Mouse (Mus musculus): ENCODE data around the gene Cdk2ap1. TPM values are rescaled to one million over a fixed set of nuclear protein-coding genes. Genes with fewer than 3 reads are reported as not detected.
"Not testable (repeated sequence)": the region's sequence is repeated elsewhere in the genome, so short reads cannot be mapped to it uniquely, and the experiment has no call there.

Cdk2ap1 gene
- polyA plus RNA-seq, 1 experiment, result 125 TPM

GRCm38 (mm10) chr5:124350350-124350749, 12.5 kb downstream of the Cdk2ap1 start:
- no peak overlapping the region for H3K4me3 ChIP-seq (ENCODE audit: low read depth, low read length)
- no peak overlapping the region for H3K9ac ChIP-seq (ENCODE audit: low read depth, poor library complexity, severe bottlenecking)
- TF ChIP-seq CTCF (IDR thresholded peaks at IDR 0.05; ENCODE audit: low read depth, low read length) (no peak), EP300 (IDR thresholded peaks at IDR 0.05; ENCODE audit: insufficient read depth, low read depth, low read length) (no peak), POLR2A (IDR thresholded peaks at IDR 0.05; ENCODE audit: insufficient read depth, low read length) (no peak)
- no peaks in the 10 kb centered on the region for H3K9me3 ChIP-seq (replicated peaks; ENCODE audit: control insufficient read depth, insufficient read depth, low read length, poor library complexity, severe bottlenecking)
- H3K36me3 ChIP-seq (ENCODE audit: control insufficient read depth, insufficient read depth, low read length, poor library complexity, severe bottlenecking), result peaks cover 23% of the 10 kb centered on the region
- no peaks in the 10 kb centered on the region for H3K27me3 ChIP-seq (ENCODE audit: control insufficient read depth, insufficient read depth, low read length, poor library complexity, severe bottlenecking)
- no peaks in the 10 kb centered on the region for H3K4me1 ChIP-seq (ENCODE audit: control insufficient read depth, insufficient read depth, low read length)
- H3K27ac ChIP-seq (ENCODE audit: insufficient read depth, low read length), result no peak overlapping the region

GRCm38 (mm10) chr5:124349196-124349595, 13.7 kb downstream of the Cdk2ap1 start:
- TF ChIP-seq POLR2A (IDR thresholded peaks at IDR 0.05; ENCODE audit: insufficient read depth, low read length), result no peak
- TF ChIP-seq EP300 (IDR thresholded peaks at IDR 0.05; ENCODE audit: insufficient read depth, low read depth, low read length), result no peak
- no peak for TF ChIP-seq CTCF (IDR thresholded peaks at IDR 0.05; ENCODE audit: low read depth, low read length)
- no peak overlapping the region for H3K27ac ChIP-seq (ENCODE audit: insufficient read depth, low read length)
- no peaks in the 10 kb centered on the region for H3K4me1 ChIP-seq (ENCODE audit: control insufficient read depth, insufficient read depth, low read length)
- H3K36me3 ChIP-seq (ENCODE audit: control insufficient read depth, insufficient read depth, low read length, poor library complexity, severe bottlenecking), result peaks cover 26% of the 10 kb centered on the region
- H3K4me3 ChIP-seq (ENCODE audit: low read depth, low read length), result no peak overlapping the region
- H3K27me3 ChIP-seq (ENCODE audit: control insufficient read depth, insufficient read depth, low read length, poor library complexity, severe bottlenecking), result no peaks in the 10 kb centered on the region
- H3K9ac ChIP-seq (ENCODE audit: low read depth, poor library complexity, severe bottlenecking), result no peak overlapping the region
- H3K9me3 ChIP-seq (replicated peaks; ENCODE audit: control insufficient read depth, insufficient read depth, low read length, poor library complexity, severe bottlenecking), result no peaks in the 10 kb centered on the region

- H3K9ac ChIP-seq (ENCODE audit: low read depth, poor library complexity, severe bottlenecking), result no peak overlapping the region
- H3K9me3 ChIP-seq (replicated peaks; ENCODE audit: control insufficient read depth, insufficient read depth, low read length, poor library complexity, severe bottlenecking), result no peaks in the 10 kb centered on the region
- TF ChIP-seq EP300 (IDR thresholded peaks at IDR 0.05; ENCODE audit: insufficient read depth, low read depth, low read length), result no peak
- no peak for TF ChIP-seq POLR2A (IDR thresholded peaks at IDR 0.05; ENCODE audit: insufficient read depth, low read length)
- TF ChIP-seq CTCF (IDR thresholded peaks at IDR 0.05; ENCODE audit: low read depth, low read length), result no peak
- no peaks in the 10 kb centered on the region for H3K27me3 ChIP-seq (ENCODE audit: control insufficient read depth, insufficient read depth, low read length, poor library complexity, severe bottlenecking)
- no peak overlapping the region for H3K27ac ChIP-seq (ENCODE audit: insufficient read depth, low read length)
- no peak overlapping the region for H3K4me3 ChIP-seq (ENCODE audit: low read depth, low read length)
- H3K36me3 ChIP-seq (ENCODE audit: control insufficient read depth, insufficient read depth, low read length, poor library complexity, severe bottlenecking), result peaks cover 15% of the 10 kb centered on the region
- H3K4me1 ChIP-seq (ENCODE audit: control insufficient read depth, insufficient read depth, low read length), result no peaks in the 10 kb centered on the region
These were observed 20.0 kb downstream of the Cdk2ap1 start for GRCm38 (mm10) chr5:124342897-124343296.

- not testable (repeated sequence) for H3K4me1 ChIP-seq (ENCODE audit: control insufficient read depth, insufficient read depth, low read length); H3K27me3 ChIP-seq (ENCODE audit: control insufficient read depth, insufficient read depth, low read length, poor library complexity, severe bottlenecking); H3K9ac ChIP-seq (ENCODE audit: low read depth, poor library complexity, severe bottlenecking); H3K27ac ChIP-seq (ENCODE audit: insufficient read depth, low read length); H3K4me3 ChIP-seq (ENCODE audit: low read depth, low read length); H3K9me3 ChIP-seq (replicated peaks; ENCODE audit: control insufficient read depth, insufficient read depth, low read length, poor library complexity, severe bottlenecking)
- H3K36me3 ChIP-seq (ENCODE audit: control insufficient read depth, insufficient read depth, low read length, poor library complexity, severe bottlenecking), result peaks cover 13% of the 10 kb centered on the region
These were observed 21.0 kb downstream of the Cdk2ap1 start for GRCm38 (mm10) chr5:124341753-124342339.

- Histone ChIP-seq H3K9ac (ENCODE audit: low read depth, poor library complexity, severe bottlenecking) (no peak overlapping the region), H3K4me1 (ENCODE audit: control insufficient read depth, insufficient read depth, low read length) (no peaks in the 10 kb centered on the region), H3K36me3 (ENCODE audit: control insufficient read depth, insufficient read depth, low read length, poor library complexity, severe bottlenecking) (no peaks in the 10 kb centered on the region), H3K27me3 (ENCODE audit: control insufficient read depth, insufficient read depth, low read length, poor library complexity, severe bottlenecking) (no peaks in the 10 kb centered on the region), H3K9me3 (replicated peaks; ENCODE audit: control insufficient read depth, insufficient read depth, low read length, poor library complexity, severe bottlenecking) (no peaks in the 10 kb centered on the region), H3K4me3 (ENCODE audit: low read depth, low read length) (no peak overlapping the region), H3K27ac (ENCODE audit: insufficient read depth, low read length) (0 out of 2 replicates have a peak overlapping the region, but pooled peaks have one; percentile 16)
- TF ChIP-seq CTCF (IDR thresholded peaks at IDR 0.05; ENCODE audit: low read depth, low read length), result no peak
- no peak for TF ChIP-seq POLR2A (IDR thresholded peaks at IDR 0.05; ENCODE audit: insufficient read depth, low read length)
- no peak for TF ChIP-seq EP300 (IDR thresholded peaks at IDR 0.05; ENCODE audit: insufficient read depth, low read depth, low read length)
These were observed 24.1 kb downstream of the Cdk2ap1 start for GRCm38 (mm10) chr5:124338791-124339190.

GRCm38 (mm10) chr5:124337909-124338308, 25.0 kb downstream of the Cdk2ap1 start:
- no peaks in the 10 kb centered on the region for H3K36me3 ChIP-seq (ENCODE audit: control insufficient read depth, insufficient read depth, low read length, poor library complexity, severe bottlenecking)
- no peaks in the 10 kb centered on the region for H3K9me3 ChIP-seq (replicated peaks; ENCODE audit: control insufficient read depth, insufficient read depth, low read length, poor library complexity, severe bottlenecking)
- H3K4me1 ChIP-seq (ENCODE audit: control insufficient read depth, insufficient read depth, low read length), result no peaks in the 10 kb centered on the region
- no peak overlapping the region for H3K27ac ChIP-seq (ENCODE audit: insufficient read depth, low read length)
- no peak overlapping the region for H3K4me3 ChIP-seq (ENCODE audit: low read depth, low read length)
- TF ChIP-seq POLR2A (IDR thresholded peaks at IDR 0.05; ENCODE audit: insufficient read depth, low read length) (no peak), EP300 (IDR thresholded peaks at IDR 0.05; ENCODE audit: insufficient read depth, low read depth, low read length) (no peak), CTCF (IDR thresholded peaks at IDR 0.05; ENCODE audit: low read depth, low read length) (no peak)
- no peaks in the 10 kb centered on the region for H3K27me3 ChIP-seq (ENCODE audit: control insufficient read depth, insufficient read depth, low read length, poor library complexity, severe bottlenecking)
- no peak overlapping the region for H3K9ac ChIP-seq (ENCODE audit: low read depth, poor library complexity, severe bottlenecking)
